Mouse (Mus musculus) yolk sac, embryonic 10.5 days (tissue): ENCODE measurements at regions not wholly inside any gene's neighbourhood (a gene's known extent, or its start where the extent isn't known, plus 50 kb on each side); places are given as distances from the start of the nearest gene placed in this dataset.

Source experiments
- DNase-seq: peaks from one replicate; pipeline ENCODE4 v3.0.0-alpha.2; 2017; ENCODE audit warnings: low spot score

- DNase-seq: peak; percentile 3
These were observed 768.1 kb upstream of the Auts2 start for GRCm38 (mm10) chr5:133310979-133311890.

GRCm38 (mm10) chr5:133267887-133268286 lies 724.7 kb upstream of the Auts2 start:
- DNase-seq: no peak

- DNase-seq: no peak
These were observed 724.2 kb upstream of the Auts2 start for GRCm38 (mm10) chr5:133267356-133267755.

- no peak for DNase-seq
These were observed 721.8 kb upstream of the Auts2 start for GRCm38 (mm10) chr5:133264976-133265375.

GRCm38 (mm10) chr5:133218801-133219200 lies 675.7 kb upstream of the Auts2 start:
- DNase-seq: no peak

- DNase-seq: no peak
These were observed 655.4 kb upstream of the Auts2 start for GRCm38 (mm10) chr5:133198546-133198945.

- no peak for DNase-seq
These were observed 646.8 kb upstream of the Auts2 start for GRCm38 (mm10) chr5:133189798-133190571.

GRCm38 (mm10) chr5:133175636-133176035 lies 632.5 kb upstream of the Auts2 start:
- DNase-seq: no peak

GRCm38 (mm10) chr5:133173155-133173723 lies 630.1 kb upstream of the Auts2 start:
- DNase-seq: peak; percentile 13

- no peak for DNase-seq
These were observed 629.5 kb upstream of the Auts2 start for GRCm38 (mm10) chr5:133172686-133173085.

- no peak for DNase-seq
These were observed 628.1 kb upstream of the Auts2 start for GRCm38 (mm10) chr5:133171266-133171665.

GRCm38 (mm10) chr5:133167576-133167975 lies 624.4 kb upstream of the Auts2 start:
- DNase-seq: no peak

GRCm38 (mm10) chr5:133167001-133167461 lies 623.9 kb upstream of the Auts2 start:
- peak; percentile 57 for DNase-seq

- no peak for DNase-seq
These were observed 613.1 kb upstream of the Auts2 start for GRCm38 (mm10) chr5:133156115-133156857.

- no peak for DNase-seq
These were observed 602.9 kb upstream of the Auts2 start for GRCm38 (mm10) chr5:133145996-133146395.

- no peak for DNase-seq
These were observed 600.5 kb upstream of the Auts2 start for GRCm38 (mm10) chr5:133143679-133144078.

GRCm38 (mm10) chr5:133142401-133143115 lies 599.4 kb upstream of the Auts2 start:
- no peak for DNase-seq

GRCm38 (mm10) chr5:133131042-133131441 lies 587.9 kb upstream of the Auts2 start:
- no peak for DNase-seq

- no peak for DNase-seq
These were observed 587.2 kb upstream of the Auts2 start for GRCm38 (mm10) chr5:133130316-133130715.

- DNase-seq: no peak
These were observed 581.1 kb upstream of the Auts2 start for GRCm38 (mm10) chr5:133124223-133124622.

GRCm38 (mm10) chr5:133113946-133114345 lies 570.8 kb upstream of the Auts2 start:
- DNase-seq: no peak
